Mouse (Mus musculus) cerebellum, adult 8-10 months (tissue): Measurements from ENCODE around the gene Ltb4r1.

ENCODE experiments used
- DNase-seq: peaks from one replicate; pipeline ENCODE4 v3.0.0; 2022

Gene Ltb4r1

DNA sequence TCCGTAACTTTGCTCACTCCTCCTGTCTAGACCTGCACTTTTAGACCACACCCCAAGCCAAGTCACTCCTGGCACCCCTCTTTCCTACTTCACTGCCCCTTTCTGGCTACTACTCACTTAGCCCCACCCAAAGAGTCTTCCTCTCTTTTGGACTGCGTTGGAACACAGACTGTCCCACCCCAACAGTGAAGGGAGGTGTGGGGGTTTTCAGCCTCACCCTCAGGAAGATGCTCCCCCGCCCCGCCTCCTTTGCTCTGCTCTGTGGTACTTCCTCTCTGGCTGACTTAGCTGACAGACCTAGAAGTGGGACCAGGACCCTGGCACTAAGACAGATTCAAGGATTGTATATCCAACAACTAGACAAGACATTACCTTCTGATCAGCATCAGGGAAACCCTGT is at the start of gene Ltb4r1:
Ltb4r1 (plus strand) TSS at position 267 of the 400 bp plus-strand sequence.
- no peak for DNase-seq

DNA sequence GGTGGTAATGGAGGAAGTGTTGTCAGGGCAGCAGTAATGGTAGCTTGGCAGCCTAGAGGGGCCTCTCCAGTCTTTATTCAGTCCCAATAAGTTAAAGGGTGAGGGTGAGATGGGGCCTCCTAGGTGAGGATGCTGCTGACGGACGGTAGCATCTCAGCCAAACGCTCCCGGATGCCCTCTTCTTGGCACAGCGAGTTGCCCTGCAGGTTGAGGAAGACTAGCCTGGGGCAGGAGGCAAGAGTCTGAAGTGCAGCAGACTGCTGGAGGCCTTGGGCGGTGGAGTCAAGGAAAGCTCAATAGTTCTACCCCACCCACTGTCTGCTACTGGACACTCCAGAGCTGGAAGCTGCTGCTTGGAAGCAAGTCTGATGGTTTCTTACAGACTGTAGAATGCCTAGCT is 49.5 kb upstream of the Ltb4r1 start:
- DNase-seq, result no peak

DNA sequence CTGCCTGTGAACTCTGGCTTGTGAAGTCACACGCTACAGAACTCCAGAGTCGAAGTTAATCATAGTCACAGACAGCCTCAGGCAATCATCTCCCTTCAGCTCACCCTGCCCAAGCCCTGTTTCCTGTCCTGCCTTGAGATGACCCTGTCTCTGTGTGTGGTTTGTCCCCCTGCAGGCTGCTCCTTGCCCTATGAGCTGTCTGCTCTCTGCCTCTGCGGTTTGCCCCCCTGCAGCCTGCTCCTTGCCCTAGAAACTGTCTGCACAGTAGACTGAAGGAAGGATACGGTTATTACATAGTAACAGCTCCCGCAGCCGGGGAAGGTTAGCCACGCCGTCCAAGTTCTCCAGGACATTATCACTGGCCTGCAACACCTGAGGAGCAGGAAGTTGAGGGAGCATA is 48.9 kb upstream of the Ltb4r1 start:
- DNase-seq, result no peak

DNA sequence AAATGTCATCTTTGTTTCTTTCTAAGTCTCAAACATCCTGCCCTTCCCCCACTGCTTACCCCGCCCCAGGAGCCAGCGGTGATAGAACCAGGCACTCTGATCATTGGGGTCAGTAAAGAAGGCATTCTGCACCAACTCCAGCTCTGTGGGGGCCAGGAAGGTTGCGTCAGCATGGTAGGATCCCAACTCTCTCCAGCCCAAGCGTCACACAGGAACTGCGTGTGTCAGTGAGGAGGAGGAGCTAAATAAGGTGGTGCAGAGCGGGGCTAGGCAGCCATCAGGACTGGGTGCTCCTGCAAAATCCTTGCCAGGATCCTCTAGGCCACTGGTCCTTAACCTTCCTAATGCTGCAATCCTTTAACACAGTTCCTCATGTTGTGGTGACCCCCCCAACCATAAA is 46.0 kb upstream of the Ltb4r1 start:
- no peak for DNase-seq

DNA sequence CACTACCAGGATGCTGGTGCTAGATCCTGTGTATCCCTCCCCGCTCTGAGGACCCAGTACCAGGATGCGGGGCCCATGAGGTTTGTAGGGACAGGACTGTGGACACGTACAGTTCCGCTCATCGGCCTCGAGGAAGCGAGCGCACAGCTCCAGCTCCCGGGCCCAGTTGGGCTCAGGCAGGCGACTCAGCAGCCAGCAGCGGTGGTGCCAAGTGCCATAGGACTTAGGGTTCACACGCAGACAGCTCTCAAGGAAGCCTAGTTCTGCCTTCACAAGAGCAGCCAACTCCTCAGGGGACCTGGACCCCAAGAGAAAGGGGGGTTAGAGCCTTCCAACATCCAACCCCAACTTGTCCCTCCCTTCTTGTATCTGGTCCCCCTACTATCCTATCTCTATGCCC is 45.1 kb upstream of the Ltb4r1 start:
- DNase-seq, result no peak

DNA sequence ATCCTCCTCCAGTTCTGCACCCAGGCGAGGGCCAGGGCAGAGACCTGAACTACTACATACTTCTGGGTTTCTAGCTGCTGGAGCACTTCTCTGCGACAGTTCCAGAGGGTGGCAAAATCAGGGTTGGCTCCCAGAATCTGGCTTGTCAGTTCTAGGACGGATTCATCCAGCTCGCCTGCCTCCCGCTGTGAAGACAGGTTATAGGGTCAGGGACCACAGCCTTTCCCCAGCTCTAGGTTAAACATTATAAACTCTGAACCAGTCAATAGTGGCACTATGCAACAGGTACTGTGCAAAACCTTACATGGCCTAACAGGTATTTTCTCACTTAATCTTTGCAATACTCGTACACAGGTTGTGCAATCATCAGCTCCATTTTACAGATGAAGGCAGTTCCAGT is 44.7 kb upstream of the Ltb4r1 start:
- peak; percentile 14 for DNase-seq

DNA sequence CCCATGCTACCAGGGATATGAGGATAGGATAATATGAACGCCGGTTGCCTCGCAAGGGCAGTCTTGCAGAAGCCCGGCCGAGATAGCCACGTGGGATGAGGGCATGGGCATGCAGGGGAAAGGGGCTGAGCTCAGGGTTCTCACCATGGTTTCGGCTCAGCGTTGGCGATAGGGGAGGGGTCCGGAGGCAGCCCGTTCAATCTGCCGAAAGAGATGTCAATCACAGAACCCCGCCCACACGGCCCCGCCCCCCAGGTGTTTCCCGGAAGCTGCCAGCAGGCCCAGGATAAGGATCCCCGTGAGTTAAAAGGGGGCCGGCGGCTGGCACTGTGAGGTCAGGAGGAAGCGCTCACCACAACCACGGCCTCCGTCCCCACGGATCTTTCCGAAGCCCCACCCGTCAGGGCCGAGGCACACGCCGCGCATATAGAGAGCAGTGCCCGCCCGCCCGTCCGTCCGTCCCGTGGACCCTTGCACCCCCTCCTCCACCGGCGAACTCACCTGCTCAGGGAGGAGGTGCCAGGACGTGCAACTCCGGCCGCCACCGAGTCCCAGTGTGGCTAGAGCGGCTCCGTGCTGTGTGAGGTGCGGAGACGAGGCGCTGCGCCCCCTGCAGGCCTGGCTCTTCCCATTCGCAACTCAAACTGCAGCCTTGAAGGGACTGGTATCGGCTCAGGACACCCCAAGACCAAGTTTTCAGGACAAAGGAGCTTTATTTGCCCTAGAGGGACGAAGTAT is 43.9 kb upstream of the Ltb4r1 start, which contains the start of gene Rabggta:
Rabggta (minus strand) TSS at position 564 of the 738 bp plus-strand sequence.
- DNase-seq, result peak; percentile 92

DNA sequence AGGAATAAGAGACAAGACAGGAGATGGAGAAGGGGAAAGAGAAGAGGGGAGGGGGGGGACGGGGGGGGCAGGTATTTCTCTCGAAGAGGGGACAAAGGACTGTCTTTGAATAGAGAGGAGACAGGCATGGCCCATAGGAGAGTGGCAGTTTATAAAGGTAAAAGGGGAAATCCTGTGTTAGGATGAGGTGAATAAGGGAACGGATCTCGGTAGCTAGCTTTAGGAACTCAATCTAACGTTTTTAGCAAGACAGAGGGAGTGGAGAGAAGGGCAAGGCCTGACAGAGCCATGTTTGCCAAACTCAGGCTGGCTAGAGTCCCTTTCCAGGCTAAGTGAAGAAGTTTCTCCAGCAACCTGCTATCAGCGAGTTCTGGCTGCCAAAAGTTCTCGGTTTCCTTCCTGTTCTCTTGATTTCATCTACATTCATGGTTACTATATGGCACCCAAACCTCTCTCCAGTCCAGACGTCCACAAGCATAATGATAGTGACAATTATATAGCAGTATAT is 43.3 kb upstream of the Ltb4r1 start:
- DNase-seq, result no peak

DNA sequence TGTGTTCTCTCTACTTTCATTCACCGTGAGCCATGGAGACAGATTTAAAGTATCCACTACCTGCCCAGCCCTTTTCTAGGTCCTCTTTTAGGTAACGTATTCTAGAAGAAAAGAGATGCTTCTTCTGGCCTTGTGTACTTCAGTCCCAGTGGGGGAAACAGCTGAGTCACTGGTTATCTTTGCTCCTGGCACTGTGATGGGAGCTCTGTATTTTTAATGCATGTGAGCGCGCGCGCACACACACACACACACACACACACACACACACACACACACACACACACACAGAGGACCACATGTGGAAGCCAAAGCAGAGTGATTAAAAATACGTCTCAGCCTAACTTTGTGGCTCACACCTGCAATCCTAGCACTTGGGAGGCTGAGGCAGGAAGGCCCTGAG is 42.3 kb upstream of the Ltb4r1 start:
- DNase-seq, result no peak

DNA sequence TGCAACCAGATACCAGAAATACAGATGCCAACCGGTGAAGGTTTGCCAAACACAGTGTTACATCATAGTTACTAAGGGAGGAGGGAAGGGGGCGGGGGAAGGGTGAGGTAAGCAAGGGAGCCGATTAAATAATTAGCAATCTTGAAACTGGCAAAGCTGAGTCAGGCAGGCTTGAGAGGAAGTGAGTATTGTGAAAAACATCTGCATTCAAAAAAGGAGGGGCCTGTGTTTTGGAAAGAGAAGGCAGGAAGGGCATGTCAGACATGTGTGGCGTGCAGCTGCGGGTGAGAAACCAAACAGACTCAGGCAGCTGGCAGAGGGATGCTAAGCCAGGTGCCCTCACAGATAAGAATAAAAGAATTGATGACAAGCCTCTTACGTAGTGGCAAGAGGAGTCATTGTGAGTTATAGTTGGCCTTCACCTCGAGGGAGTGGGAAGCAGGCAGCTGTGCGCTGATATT is 41.3 kb upstream of the Ltb4r1 start:
- DNase-seq, result no peak

DNA sequence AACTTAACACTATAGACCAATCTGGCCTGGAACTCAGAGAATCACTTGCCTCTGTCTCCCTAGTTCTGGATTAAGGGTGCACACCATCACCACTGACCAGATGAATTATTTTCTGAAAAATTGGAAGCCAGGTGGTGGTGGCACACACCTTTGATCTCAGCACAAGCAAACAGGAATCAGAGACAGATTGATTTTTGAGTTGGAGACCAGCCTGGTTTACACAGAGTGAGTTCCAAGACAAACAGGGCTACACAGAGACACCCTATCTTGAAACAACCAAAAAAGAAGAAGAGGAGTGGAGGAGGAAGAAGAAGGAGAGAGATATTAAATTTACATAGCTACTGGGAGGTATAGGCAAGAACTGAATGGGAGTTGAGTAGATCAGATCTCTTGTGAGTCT is 39.5 kb upstream of the Ltb4r1 start:
- no peak for DNase-seq

DNA sequence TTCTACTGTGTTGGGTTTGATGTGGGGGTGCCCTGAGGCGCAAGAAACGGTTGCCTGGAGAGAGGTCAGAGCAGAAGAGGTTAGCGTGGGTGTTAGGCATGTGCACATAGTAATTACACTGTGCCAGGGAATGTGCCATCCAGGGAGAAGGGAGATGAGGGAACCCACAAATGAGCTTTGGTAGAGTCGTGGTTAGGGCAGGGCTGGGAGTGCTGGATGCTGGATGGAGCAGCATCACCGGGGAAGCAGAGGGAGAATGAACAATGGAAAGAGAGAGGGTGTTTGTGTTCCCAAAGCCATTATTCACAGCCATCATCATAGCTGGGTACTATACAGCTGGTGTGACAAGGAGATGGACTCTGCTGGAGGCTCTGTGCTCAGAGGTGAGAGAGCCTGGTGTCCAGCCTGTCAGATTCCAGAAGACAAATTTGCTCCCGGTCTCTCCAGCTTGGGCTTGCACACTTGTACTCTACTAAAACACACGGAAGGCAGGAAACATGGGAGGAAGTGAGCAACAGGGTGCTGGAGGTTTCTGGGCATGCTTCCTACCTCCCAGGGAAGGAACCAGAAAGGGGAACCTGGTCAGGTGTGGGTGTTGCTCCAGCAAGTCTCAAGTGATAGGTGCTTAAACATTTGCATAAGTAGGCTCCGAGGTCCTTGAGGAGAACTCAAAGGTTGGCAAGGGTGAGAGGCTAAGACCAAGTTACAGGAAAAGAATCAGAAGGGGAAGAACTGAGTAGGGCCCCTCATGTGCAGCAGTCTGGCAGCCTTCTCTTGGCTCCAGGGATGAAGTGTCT is 37.7 kb upstream of the Ltb4r1 start:
- no peak for DNase-seq

DNA sequence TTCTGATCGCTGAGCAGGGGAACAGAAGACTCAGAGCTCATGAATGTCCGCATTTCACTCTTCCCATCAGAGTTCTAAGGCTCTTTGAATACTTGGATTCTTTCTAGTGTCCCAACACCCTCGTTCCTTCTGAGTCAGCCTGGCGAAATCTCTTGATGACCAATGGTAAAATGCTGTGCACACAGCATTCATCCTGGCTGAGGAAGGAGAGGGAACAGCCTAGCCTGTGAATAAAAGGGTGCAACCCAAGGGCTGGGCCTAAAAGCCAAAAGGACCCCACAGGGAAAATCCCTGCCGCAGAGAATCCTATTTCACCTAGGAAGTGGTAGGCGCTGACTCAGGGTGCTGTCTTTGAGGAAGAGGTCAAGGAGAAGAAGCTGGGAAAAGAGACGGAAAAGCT is 35.6 kb upstream of the Ltb4r1 start:
- DNase-seq, result no peak

DNA sequence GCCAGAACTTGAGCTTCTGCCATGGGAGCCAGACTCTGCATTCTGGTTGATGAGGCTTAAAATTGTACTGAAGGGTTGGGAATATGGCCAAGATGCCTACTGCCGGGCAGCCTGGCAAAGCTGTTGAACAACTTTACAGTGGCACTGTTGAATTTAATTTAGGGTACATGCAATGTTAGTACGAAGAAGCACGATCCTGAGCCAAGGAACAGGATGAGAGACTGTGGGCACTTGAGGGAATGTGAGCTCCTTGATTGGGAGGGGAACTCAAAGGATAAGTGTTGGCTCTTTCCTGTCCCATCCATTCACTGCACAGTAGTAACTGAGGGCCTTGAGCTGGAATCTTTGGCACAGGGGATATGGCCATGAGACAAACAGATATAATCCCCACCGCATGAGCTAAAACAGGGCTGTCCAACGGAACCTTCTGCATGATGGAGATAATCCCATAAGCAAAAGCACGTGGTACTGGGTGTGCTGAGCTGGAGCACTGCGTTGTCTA is 35.2 kb upstream of the Ltb4r1 start:
- DNase-seq, result no peak

DNA sequence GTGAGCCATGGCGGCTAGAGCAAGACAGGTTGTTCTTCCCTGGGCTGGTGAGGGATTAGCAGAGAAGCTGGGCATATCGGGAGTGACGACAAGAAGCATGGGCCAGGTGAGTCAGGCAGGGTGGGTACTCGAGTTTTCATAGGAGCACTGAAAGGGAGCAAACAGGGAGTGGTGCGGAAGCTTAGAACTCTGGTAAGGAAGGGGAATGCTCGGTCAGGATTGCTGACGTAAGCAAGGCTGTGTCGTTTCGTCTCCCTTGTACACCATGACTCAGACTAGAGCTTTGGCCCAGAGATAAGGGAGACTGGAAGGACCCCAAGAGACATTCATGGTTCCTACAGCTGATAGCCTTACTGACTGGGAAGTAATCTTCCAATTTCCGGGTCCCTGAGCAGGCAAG is 31.9 kb upstream of the Ltb4r1 start:
- DNase-seq, result no peak

DNA sequence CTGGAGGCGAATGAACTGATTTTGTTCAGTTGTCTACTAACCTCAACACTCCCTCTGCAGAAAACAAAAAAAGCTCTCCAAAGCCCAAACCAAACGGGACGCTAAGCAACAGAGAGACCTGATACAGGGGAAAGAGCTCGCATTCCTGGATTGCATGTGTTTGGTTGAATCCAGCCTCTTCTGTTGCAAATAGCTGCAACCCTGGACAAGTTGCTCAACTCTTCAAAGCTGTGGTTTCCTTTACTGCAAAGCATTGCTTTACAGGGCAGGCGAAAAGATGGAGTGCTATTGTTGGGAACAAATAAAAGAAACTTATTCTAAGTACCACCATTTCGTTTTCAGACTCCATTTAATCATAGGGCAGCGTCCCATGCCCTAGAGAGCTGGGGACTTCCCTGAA is 30.9 kb upstream of the Ltb4r1 start:
- DNase-seq, result no peak

DNA sequence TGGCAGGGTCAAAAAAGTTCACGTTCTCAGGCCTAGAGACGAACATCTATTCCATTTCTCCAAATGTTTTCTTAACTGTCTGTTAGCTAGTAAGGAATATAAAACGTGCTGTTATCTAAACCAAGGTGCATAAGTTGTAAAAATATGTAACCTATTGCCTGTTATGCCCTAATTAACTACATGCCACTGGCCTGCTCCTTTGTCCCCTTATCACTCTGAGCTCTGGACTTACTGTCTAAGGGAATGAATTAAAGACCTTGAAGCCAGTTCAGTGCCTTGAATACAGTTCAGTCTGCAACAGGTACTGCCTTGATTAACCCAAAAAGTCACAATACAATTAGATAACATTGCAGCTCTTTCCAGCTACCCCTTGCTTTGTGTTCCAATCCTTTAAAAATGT is 30.4 kb upstream of the Ltb4r1 start:
- no peak for DNase-seq

DNA sequence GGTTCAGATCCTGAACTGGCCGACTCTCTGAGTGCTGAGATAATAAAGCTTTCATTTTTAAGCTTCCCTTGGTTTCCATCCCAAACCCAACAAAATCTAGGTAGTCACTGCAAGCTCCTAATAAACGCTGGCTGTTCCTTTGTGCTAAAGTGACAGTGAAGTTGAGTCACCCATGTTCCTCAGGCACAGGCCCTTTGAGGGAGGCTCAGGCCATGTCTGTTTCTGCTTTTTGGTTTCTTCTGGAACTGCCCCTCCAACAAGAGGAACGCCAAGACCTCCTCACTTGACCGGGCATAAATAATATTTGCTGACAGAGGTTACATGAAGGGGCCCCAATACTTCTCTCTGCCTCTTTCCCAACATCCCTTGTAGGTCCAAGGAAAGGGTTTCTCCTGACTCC is 30.0 kb upstream of the Ltb4r1 start:
- DNase-seq, result no peak

DNA sequence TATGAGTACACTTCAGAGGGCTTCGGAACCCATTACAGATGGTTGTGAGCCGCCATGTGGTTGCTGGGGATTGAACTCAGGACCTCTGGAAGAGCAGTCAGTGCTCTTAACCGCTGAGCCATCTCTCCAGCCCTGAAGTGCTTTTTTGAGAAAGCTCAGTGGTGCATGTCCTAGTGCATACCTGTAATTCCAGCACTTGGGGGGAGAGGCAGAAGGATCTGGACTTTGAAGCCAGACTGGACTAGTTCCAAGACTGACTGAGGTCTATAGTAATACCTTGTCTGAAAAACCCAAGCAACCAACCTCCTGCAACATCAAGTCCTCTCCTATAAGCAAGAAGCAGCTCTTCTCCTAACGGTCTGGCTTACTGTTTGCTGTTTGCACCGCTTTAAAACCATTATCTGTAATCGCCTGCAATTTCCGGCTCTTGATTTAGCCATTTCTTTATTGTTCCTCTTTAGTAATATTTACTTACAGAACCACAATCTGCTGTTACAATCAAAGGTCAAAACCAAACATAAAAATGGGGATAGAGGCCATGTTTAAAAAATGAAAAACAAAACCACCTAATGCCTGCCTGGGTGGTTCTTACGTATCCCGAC is 28.6 kb upstream of the Ltb4r1 start:
- no peak for DNase-seq

DNA sequence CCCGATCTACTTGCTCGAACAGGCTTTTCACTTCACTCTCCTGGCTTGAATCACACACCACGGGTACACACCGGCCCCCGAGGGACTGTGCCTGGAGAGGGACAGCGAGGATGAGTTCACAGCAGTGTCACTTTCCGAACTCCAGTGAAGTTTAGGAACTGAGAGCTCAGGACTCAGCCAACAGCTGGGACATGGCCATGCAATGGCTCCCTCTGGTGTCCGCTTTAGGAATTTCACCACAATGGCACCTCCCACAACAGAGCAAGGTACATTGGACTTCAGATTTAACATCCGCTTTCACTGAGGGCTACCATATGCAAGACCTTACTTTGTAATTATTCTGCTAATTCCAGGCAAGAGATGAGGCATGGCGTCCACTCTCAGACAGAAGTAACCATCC is 22.1 kb upstream of the Ltb4r1 start:
- DNase-seq, result peak; percentile 81

DNA sequence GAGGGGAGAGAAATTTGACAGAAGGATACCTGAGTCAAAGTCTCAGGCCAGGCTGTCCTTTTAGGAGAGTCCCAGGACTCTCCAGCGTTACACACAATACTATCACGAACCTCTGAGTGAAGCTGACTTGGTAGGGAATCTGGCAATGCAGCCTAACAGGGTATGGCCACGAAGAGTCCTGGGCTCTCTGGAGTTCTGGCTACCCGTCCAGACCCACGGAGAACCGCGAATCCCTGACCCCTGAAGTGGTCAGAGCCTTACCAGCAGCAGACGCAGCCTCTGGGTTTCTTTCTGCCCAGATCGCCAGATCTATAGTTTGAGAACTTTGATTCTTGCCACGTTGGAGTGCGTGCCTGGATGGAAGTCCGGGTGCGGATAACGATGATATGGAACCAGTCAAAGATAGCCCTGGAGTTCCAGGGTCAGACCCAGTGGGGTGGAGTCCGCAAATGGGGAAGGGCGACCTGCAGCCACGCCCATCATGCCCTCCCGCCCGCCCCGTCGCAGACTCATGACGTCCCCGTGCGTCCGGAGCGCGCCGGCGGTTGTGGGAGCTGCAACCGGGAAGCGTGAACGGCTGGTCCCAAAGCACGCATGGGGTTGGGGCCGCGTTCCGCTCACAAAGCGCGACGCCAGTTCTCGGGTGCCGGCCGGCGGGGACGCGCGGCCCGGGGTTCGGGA is 20.4 kb upstream of the Ltb4r1 start, which contains the start of the genes Dhrs1 and Nop9:
Dhrs1 (minus strand) TSS at position 511 of the 681 bp plus-strand sequence.
Nop9 (plus strand) TSS at position 514 of the 681 bp plus-strand sequence.
- peak; percentile 78 for DNase-seq

DNA sequence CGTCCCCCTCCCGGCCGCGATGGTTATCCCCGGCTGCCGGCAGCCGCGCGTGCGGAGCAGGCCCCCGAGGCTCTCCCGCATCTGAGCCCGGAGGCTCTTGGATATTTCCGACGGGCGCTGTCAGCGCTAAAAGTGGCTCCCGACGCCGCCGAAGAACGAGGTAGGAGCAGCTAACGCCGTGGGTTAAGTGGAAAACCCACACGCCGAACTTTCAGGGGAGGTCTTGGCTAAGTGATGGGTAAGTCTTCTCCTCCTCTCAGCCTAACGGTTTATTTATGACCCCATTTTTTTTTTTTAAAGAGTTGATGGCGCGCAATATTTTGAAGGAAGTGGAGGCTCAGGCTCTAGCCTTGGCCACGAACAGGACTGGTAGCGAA is 19.9 kb upstream of the Ltb4r1 start:
- no peak for DNase-seq
